Mouse (Mus musculus) stomach, postnatal 0 days (tissue): Measurements from ENCODE around the gene Lifr.

Source experiments
- CTCF ChIP-seq: IDR thresholded peaks from 2 replicates; pipeline ENCODE4 v1.5.1; 2016; ENCODE audit warnings: antibody characterized with exemption, low read depth, mild to moderate bottlenecking, moderate library complexity
- EP300 ChIP-seq: optimal IDR thresholded peaks from 2 replicates; pipeline ENCODE3; 2016; ENCODE audit warnings: antibody characterized with exemption

DNA sequence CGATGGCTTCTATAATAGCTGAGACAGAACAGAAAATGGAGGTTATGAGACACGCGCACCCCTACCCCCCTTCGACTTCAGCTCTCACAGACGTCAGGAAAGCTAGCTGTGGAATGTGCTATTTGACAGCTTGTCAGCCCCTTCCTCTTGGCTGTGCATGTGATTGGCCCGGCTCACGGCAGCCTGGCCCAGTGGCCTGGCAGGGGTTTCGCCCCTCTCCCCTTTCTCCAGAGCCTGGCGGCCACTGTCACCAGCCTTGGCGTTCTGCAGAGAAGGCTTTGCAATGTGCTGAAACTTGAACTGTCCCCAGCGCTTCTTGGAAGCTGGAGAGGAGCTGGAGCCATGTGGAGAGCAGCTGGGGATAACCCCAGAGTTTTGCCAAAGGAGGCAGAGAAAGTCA is 132.4 kb downstream of the Lifr start:
- TF ChIP-seq EP300 (no peak), CTCF (no peak)
